Mouse (Mus musculus) gastrocnemius, postnatal 4 days (tissue): ENCODE measurements around the gene Dnmbp. TPM values are rescaled to one million over a fixed set of nuclear protein-coding genes. Genes with fewer than 3 reads are reported as not detected.

ENCODE experiments used
- DNase-seq, 2 experiments: peaks; one replicate each; pipeline ENCODE4 v3.0.0; 2021 to 2022; ENCODE audit warnings: low spot score in 2 of 2, mixed read lengths in 2 of 2
- total RNA-seq, 2 experiments: library from RNA; stranded (reverse); gene quantifications; 2 replicates each; pipeline ENCODE4 v1.2.3; 2021

Gene Dnmbp
- total RNA-seq, 2 experiments from 2014 or later, result 18.8 to 20.4 TPM

GRCm38 (mm10) chr19:43915431-43915830 lies 24.6 kb downstream of the Dnmbp start:
- DNase-seq, result no peak

DNA sequence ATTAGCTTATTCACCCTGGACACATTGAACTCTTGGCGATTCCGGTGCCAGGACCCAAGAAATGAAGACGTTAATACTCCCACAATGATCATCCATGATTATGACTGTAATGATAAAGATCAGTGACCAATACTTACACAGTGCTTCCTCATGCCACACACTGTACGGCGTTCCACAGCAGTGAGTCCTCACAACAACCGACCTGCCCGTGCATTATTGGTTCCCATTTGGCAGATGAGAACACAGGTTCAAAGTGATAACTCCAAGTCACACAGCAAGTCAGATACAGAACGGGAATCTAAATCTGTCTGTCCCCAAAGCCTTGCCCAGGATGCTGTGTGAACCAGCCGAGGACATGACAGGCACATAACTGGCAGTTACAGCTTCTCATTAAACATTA lies 25.0 kb downstream of the Dnmbp start:
- DNase-seq, result no peak

DNA sequence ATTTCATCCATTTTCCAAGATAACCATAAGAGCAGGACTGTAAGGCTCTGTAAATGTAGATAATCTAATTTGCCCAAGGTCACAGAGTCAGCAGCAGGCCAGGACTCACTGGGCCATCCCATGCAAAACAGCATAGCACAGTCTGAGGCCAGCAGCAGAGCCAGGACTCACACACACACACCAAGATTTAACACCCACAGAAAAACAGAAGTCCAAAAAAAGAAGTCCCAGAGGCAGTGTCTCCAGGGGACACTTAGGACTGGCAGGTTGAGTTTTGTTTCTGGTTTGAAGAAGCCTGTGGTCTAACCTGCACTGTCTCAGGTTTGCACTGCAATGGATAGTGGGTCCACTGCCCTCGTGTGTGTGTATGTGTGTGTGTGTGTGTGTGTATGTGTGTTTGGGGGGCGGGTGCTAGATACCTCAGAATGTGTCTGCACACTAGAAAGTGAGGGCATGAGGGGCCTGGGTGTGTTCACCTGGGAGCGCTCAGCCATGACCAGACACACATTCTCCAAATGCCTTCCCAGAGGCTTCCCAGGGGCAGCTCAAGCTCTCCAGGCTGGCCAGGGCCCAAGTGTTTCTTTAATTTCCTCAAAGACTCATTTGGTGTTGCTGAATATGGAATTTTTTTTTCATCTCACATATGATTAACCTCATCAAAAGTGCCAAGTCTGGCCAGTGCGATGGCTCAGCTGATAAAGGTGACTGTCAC lies 27.1 kb downstream of the Dnmbp start:
- no peak for DNase-seq

GRCm38 (mm10) chr19:43906492-43906891 lies 33.5 kb downstream of the Dnmbp start:
- DNase-seq, result no peak

- DNase-seq, result no peak
Observed at GRCm38 (mm10) chr19:43905985-43906384, 34.0 kb downstream of the Dnmbp start.

- DNase-seq, result no peak
Observed at GRCm38 (mm10) chr19:43905136-43905535, 34.9 kb downstream of the Dnmbp start.

GRCm38 (mm10) chr19:43904327-43904726 lies 35.7 kb downstream of the Dnmbp start:
- DNase-seq, result no peak

GRCm38 (mm10) chr19:43902887-43903286 lies 37.1 kb downstream of the Dnmbp start:
- DNase-seq, result no peak

GRCm38 (mm10) chr19:43900690-43901089 lies 39.3 kb downstream of the Dnmbp start:
- DNase-seq, result no peak

GRCm38 (mm10) chr19:43898547-43898946 lies 41.4 kb downstream of the Dnmbp start:
- DNase-seq, result no peak

- no peak for DNase-seq
Observed at GRCm38 (mm10) chr19:43896441-43896840, 43.5 kb downstream of the Dnmbp start.

- DNase-seq, result no peak
Observed at GRCm38 (mm10) chr19:43895951-43896350, 44.0 kb downstream of the Dnmbp start.

DNA sequence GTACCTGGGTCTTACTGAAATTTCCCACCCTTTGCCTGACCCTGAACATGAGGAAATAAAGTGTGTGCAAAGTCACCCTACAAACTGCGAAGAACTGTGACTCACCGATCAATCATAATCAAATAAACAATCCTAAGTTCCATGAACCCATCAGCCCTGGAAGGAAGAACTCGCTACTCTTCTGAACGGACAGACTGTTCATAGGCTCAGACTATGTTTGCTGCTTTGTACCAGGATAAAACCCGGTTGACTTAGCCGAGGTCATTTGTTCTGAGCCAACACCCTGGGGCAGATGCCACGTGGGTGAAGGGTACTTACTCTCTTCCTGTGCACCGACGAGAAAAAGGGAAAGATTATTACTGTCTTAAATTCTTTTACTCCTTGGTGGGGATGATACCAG lies 45.2 kb downstream of the Dnmbp start:
- no peak for DNase-seq

DNA sequence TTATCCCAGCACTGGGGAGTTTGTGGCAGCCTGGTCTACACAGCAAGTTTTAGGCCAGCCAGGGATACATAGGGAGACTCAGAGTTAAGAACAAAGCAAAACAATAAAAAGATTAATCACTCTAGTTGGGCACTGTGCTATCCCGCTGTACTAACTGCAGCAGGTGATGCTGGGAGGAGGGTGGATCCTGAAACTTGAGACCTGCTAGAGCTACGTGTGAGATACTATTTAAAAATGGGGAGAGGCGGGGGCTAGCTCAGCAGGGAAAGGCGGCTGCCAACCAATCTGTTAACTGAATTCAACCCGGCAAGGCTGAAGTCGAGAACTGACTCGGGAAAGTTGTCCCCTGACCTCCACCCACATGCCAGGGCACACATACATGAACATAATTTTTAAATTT lies 45.9 kb downstream of the Dnmbp start:
- no peak for DNase-seq

DNA sequence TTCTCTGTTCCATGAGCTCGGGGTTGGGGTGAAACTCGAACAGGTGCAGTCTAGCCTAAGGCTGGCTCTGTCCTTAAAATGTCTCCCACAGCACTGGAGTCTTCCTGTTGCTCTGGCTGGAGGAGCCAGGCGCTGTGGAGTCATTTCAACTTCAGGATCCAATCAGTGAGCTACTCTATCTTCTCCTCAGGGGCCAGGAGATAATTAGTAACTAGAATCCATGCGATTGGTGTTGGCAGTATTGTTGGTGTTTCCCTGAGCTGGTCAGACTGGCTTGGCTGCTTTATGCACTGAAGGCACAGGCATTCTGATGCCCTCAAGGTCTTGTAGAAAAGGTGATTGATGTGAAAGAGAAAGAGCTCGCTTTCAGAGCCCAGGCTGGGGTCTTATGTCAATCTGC lies 49.5 kb downstream of the Dnmbp start:
- no peak for DNase-seq

DNA sequence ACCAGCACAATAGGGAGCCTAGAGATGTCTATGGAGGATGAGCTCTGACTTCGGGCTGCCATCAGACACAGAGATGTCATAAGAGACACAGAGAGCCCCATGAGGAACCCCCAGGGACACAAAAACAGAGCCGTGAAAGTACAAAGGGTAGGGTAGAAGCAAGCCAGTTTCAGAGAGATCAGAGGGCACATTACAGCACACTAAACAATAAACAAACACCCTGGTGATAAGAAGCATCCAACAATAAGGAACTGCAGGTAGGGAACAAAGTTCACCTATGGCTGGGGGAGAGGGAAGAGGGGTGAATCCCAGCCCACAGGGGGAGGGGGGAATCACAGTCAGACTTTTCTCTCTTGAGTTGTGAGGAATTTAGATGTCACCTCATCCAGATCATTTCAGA lies 52.3 kb downstream of the Dnmbp start:
- DNase-seq, result no peak

- DNase-seq, result no peak
Observed at GRCm38 (mm10) chr19:43887242-43887641, 52.7 kb downstream of the Dnmbp start.

DNA sequence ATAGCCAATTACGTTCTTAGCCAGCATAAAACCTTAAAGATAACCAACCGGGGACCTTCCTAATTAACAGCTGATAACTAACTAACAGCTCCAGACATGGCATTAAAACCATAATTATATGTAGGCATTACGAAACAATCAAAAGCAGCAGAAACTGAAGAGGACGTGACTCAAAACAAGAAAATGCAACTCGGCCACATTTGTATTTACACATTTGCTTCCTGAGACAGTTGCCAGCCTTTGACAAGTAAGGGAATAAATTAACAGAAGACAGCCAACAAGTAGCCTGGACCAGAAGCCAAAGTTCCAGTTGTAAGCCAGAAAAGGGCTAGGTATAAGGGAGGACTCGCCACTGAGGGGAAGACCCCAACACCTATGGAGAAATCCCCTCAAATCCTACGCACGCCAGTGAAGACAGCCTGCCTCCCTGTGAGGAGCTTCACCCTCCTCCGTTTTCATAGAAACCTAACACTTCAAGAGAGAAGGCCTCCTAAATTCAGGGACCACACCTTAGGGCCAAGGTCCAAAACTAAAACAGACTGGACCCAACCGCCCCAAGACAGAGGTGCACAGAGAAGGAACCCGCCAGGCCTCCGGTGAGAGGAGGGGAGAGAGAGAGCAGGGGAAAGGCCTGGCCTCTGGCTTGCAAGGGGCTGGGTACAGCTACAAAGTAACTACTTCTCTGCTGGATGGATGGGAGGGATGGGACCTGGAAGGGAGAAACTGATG lies 53.5 kb downstream of the Dnmbp start:
- no peak for DNase-seq

DNA sequence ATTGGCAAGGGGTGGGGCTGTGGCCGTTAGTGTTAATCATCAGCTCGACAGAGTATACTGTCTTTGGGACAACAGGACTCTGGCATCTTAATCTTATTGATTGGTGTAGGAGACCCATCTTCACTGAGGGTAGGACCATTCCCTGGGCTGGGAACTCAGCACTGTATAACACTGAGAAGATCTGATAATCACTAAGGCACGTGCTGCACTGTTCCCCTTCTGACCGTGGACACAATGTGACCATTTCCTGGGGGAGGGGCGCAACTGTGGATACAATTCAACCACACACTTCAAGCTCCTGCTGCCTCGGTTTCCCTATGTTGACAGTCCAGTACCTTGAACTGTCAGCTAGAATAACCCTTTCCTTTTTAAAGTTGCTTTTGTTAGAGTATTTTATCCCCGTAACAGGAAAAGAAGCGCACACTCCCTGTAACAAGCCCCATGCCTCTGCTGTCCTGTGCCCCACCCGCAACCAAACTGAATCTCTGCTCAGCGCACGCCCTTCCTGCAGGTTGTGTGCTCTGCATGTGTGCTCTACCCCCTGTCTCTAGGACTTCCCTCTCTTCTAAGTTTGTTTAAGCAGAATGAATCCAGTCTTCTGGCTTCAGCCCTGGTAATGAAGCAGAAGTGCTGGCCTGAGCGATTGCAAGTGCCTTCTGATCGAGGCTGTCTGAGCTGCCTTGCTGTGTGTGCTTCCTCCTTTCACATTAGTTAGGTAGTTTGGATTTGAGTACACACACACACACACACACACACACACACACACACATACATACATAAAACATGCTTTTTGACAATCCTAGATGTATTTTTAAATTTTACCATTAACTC lies 55.1 kb downstream of the Dnmbp start:
- no peak for DNase-seq

DNA sequence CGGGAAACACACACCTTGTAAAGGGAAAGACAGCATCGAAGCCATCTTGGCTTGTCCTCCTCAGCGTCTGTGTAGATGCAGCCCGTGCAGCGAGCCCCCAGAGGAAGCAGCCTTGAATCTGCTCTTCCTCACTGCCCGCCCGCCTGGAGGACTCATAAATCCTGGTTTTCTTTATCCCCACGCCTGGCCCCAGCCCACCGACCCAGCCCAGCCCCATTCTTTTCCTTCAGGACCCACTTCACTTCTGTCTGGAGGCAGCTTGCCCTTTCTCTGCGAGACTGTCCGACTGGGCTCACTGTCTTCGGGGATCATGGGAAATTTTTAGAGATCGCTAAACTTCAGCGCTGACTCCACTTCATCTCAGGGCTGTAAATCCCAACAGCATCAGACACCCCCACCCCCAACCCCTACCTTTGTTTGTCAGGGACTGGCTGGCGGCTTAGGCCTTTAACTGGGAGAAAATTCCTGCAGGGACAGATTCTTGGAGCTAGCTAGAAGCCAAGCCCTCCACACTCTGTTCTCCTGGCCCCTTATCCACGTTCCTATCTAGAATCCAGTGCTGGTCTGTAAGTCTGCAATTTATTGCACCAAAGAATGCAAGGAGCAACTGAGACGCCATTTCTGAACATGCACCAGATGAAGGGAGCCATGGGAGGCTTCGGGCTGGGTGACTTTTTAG lies 57.0 kb downstream of the Dnmbp start:
- peak in 1 of 2 experiments; percentile 40 for DNase-seq

DNA sequence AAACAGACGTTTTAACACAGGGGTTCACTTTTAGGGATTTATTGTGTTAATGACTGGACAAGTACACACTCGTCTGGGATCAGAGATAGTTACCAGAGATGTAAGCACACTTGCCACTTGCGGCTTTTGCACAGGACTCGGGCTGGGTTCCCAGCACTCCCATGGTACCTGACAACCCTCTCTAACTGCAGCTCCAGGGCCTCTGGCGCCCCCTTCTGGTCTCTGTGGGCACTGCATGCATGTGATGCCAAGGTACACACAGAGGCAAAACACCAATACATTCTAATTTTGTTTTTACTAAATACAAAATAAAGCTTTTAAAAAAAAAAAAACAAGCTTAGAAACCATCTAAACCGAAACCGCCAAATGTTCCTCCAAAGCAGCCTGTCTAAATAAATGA lies 58.4 kb downstream of the Dnmbp start:
- no peak for DNase-seq
